Mouse (Mus musculus): ENCODE results near the gene Nkx2-5. TPM values are rescaled to one million over a fixed set of nuclear protein-coding genes. Genes with fewer than 3 reads are reported as not detected.

Nkx2-5 gene
- polyA plus RNA-seq, 1 experiment from 2014 or later = 1.8 TPM

DNA sequence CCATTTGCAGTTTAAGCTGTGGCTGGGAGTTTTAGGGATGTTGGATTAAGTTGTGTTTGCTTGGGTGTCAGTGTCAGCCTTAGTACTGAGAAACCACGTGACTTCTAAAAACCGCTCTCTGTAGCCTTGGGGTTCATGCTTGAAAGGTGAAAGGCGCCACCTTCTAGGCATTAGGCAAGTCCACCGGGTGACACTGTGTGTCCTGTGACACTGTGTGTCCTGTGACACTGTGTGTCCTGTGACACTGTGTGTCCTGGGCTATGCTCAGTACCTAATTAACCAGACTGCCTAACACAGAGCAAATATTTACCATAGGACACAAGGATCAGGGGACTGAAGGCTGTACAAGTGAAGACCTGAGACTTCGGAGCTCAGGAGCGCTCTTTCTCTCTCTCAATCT, 38.8 kb upstream of the Nkx2-5 start:
- Histone ChIP-seq H3K4me2 (ENCODE audit: low read depth, low read length) (no peak overlapping the region), H3K27ac (replicated peaks; ENCODE audit: low read depth, low read length) (no peak overlapping the region), H3K36me3 (replicated peaks; ENCODE audit: control insufficient read depth, insufficient read depth, low read depth, low read length) (no peaks in the 10 kb centered on the region), H3K9me3 (replicated peaks; ENCODE audit: control insufficient read depth, low read length) (no peaks in the 10 kb centered on the region), H3K4me3 (ENCODE audit: low read depth, low read length) (no peak overlapping the region), H3K27me3 (ENCODE audit: control insufficient read depth, insufficient read depth, low read length) (no peaks in the 10 kb centered on the region), H3K9ac (replicated peaks; ENCODE audit: low read length) (no peak overlapping the region), H3K4me1 (ENCODE audit: control insufficient read depth, insufficient read depth, low read length) (no peaks in the 10 kb centered on the region)
- ATAC-seq (replicated peaks; ENCODE audit: insufficient number of reproducible peaks, low FRiP score, low TSS enrichment, low read depth) = no peak
- DNase-seq (ENCODE audit: low spot score) = no peak
- 78% methylated on average over 6 of the region's 6 CpGs for WGBS

DNA sequence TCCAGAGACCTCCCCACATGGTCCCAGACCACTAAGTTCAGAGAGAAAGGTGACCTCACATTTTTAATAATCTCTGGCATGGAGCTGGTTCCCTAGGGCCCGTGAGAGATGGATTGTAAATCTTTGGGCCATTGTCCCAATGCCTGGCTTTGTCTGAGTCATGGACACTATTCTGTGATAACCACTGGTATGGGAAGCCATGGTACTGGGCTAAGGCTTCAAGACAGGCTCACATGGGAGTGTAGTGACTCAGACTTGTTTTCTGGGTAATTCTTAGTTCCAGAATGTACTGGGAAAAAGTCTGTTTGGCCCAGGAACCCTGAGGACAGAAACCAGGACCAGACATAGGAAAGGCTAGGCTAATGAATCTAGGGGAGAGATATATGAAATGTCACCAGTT, 37.9 kb upstream of the Nkx2-5 start:
- Histone ChIP-seq H3K9me3 (replicated peaks; ENCODE audit: control insufficient read depth, low read length) (no peaks in the 10 kb centered on the region), H3K36me3 (replicated peaks; ENCODE audit: control insufficient read depth, insufficient read depth, low read depth, low read length) (no peaks in the 10 kb centered on the region), H3K27ac (replicated peaks; ENCODE audit: low read depth, low read length) (no peak overlapping the region), H3K4me1 (ENCODE audit: control insufficient read depth, insufficient read depth, low read length) (no peaks in the 10 kb centered on the region), H3K27me3 (ENCODE audit: control insufficient read depth, insufficient read depth, low read length) (no peaks in the 10 kb centered on the region), H3K4me2 (ENCODE audit: low read depth, low read length) (no peak overlapping the region), H3K4me3 (ENCODE audit: low read depth, low read length) (no peak overlapping the region), H3K9ac (replicated peaks; ENCODE audit: low read length) (no peak overlapping the region)
- DNase-seq (ENCODE audit: low spot score) (no peak), ATAC-seq (replicated peaks; ENCODE audit: insufficient number of reproducible peaks, low FRiP score, low TSS enrichment, low read depth) (no peak)
- WGBS = 71% methylated on average over 1 of the region's 1 CpGs

DNA sequence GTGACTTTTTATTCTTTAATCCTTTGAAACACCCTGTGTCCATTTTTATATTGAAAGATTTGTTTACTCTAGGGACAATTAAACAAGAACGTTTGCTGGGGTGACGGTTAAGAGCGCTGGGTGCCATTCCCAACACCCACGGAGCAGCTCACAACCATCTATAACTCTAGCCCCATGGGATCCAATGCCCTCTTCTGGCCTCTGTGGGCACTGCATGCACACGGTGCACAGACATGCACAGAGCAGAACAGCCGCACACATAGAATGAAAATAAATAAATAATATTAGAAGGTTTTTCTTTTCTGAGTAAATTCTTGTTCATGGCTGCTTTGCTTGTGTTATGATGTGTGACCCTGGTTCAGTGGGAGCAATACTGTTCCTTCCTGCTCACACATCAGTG, 34.4 kb upstream of the Nkx2-5 start:
- H3K9me3 ChIP-seq (replicated peaks; ENCODE audit: control insufficient read depth, low read length) = no peaks in the 10 kb centered on the region
- H3K4me1 ChIP-seq (ENCODE audit: control insufficient read depth, insufficient read depth, low read length) = no peaks in the 10 kb centered on the region
- no peak overlapping the region for H3K4me2 ChIP-seq (ENCODE audit: low read depth, low read length)
- no peak for ATAC-seq (replicated peaks; ENCODE audit: insufficient number of reproducible peaks, low FRiP score, low TSS enrichment, low read depth)
- no peaks in the 10 kb centered on the region for H3K27me3 ChIP-seq (ENCODE audit: control insufficient read depth, insufficient read depth, low read length)
- H3K27ac ChIP-seq (replicated peaks; ENCODE audit: low read depth, low read length) = no peak overlapping the region
- whole genome bisulfite sequencing = 86% methylated on average over 6 of the region's 6 CpGs
- DNase-seq (ENCODE audit: low spot score) = no peak
- no peak overlapping the region for H3K4me3 ChIP-seq (ENCODE audit: low read depth, low read length)
- H3K9ac ChIP-seq (replicated peaks; ENCODE audit: low read length) = no peak overlapping the region
- no peaks in the 10 kb centered on the region for H3K36me3 ChIP-seq (replicated peaks; ENCODE audit: control insufficient read depth, insufficient read depth, low read depth, low read length)

DNA sequence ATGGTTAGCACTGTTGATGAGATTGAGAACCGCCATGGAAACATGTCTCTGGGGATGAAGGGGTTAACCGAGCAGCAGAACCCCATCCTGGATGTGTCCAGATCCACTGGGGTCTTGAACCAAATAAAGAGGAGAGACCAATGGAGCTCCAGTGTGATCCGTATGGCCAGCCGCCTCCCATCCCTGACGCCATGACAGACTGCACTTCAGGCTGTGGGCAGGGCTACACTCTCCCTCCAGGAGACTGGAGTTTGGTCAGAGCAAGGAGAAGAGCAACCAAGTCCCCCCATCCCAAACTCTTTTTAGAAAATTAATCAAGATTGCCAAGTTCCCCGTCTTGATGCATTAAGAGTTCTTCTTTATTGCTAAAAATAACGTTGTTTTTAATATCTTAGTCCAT, 33.1 kb upstream of the Nkx2-5 start:
- Histone ChIP-seq H3K4me1 (ENCODE audit: control insufficient read depth, insufficient read depth, low read length) (no peaks in the 10 kb centered on the region), H3K27ac (replicated peaks; ENCODE audit: low read depth, low read length) (no peak overlapping the region), H3K36me3 (replicated peaks; ENCODE audit: control insufficient read depth, insufficient read depth, low read depth, low read length) (no peaks in the 10 kb centered on the region), H3K4me3 (ENCODE audit: low read depth, low read length) (no peak overlapping the region), H3K27me3 (ENCODE audit: control insufficient read depth, insufficient read depth, low read length) (no peaks in the 10 kb centered on the region), H3K4me2 (ENCODE audit: low read depth, low read length) (no peak overlapping the region), H3K9me3 (replicated peaks; ENCODE audit: control insufficient read depth, low read length) (no peaks in the 10 kb centered on the region), H3K9ac (replicated peaks; ENCODE audit: low read length) (no peak overlapping the region)
- DNase-seq (ENCODE audit: low spot score) (no peak), ATAC-seq (replicated peaks; ENCODE audit: insufficient number of reproducible peaks, low FRiP score, low TSS enrichment, low read depth) (no peak)
- 88% methylated on average over 7 of the region's 7 CpGs for WGBS

DNA sequence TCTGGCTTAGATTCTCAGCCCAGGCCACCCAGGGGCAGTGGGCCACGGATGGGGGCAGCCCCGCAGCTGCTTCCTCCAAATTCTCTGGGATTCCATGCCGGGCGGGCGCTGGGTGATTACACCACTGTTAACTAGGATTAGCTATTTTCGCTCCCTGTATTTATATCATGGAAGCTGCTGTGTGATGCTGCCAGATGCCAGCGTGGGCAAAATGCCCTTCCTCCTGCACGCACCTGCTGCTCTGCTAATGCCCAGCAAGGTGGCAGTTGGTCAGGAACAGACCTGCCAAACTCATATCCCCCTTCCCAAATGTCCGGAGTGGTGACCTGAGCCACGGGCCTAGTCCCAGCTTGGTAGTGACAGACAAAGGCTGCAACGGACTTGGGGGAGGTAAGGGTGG, 29.7 kb upstream of the Nkx2-5 start:
- Histone ChIP-seq H3K9ac (replicated peaks; ENCODE audit: low read length) (no peak overlapping the region), H3K9me3 (replicated peaks; ENCODE audit: control insufficient read depth, low read length) (no peaks in the 10 kb centered on the region), H3K36me3 (replicated peaks; ENCODE audit: control insufficient read depth, insufficient read depth, low read depth, low read length) (no peaks in the 10 kb centered on the region), H3K4me3 (ENCODE audit: low read depth, low read length) (no peak overlapping the region), H3K27me3 (ENCODE audit: control insufficient read depth, insufficient read depth, low read length) (no peaks in the 10 kb centered on the region), H3K4me2 (ENCODE audit: low read depth, low read length) (no peak overlapping the region), H3K4me1 (ENCODE audit: control insufficient read depth, insufficient read depth, low read length) (no peaks in the 10 kb centered on the region), H3K27ac (replicated peaks; ENCODE audit: low read depth, low read length) (no peak overlapping the region)
- DNase-seq (ENCODE audit: low spot score) (no peak), ATAC-seq (replicated peaks; ENCODE audit: insufficient number of reproducible peaks, low FRiP score, low TSS enrichment, low read depth) (no peak)
- WGBS = 76% methylated on average over 11 of the region's 11 CpGs

DNA sequence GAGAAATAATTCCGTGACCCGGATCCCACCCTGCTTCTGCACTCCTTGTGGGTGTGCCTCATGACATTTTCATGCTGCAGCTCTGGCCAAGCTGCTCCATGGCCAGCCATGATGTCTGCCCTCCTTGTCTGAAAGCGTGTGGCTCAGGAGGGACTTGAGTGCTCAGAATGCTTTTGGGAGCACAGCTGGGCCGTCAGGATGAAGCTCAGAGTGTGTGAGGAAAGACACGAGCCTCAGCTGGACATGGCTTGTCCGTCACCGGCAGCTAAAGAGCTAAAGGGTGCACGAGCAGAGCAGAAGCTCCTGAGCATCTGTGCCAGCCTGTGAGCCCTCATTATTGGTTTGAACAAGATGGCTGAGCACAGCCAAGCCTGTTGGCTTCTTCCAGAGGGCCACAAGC, 28.7 kb upstream of the Nkx2-5 start:
- WGBS = 77% methylated on average over 8 of the region's 8 CpGs
- Histone ChIP-seq H3K9me3 (replicated peaks; ENCODE audit: control insufficient read depth, low read length) (no peaks in the 10 kb centered on the region), H3K9ac (replicated peaks; ENCODE audit: low read length) (no peak overlapping the region), H3K27me3 (ENCODE audit: control insufficient read depth, insufficient read depth, low read length) (no peaks in the 10 kb centered on the region), H3K4me3 (ENCODE audit: low read depth, low read length) (no peak overlapping the region), H3K27ac (replicated peaks; ENCODE audit: low read depth, low read length) (no peak overlapping the region), H3K4me1 (ENCODE audit: control insufficient read depth, insufficient read depth, low read length) (no peaks in the 10 kb centered on the region), H3K4me2 (ENCODE audit: low read depth, low read length) (no peak overlapping the region), H3K36me3 (replicated peaks; ENCODE audit: control insufficient read depth, insufficient read depth, low read depth, low read length) (no peaks in the 10 kb centered on the region)
- ATAC-seq (replicated peaks; ENCODE audit: insufficient number of reproducible peaks, low FRiP score, low TSS enrichment, low read depth) = no peak
- no peak for DNase-seq (ENCODE audit: low spot score)

DNA sequence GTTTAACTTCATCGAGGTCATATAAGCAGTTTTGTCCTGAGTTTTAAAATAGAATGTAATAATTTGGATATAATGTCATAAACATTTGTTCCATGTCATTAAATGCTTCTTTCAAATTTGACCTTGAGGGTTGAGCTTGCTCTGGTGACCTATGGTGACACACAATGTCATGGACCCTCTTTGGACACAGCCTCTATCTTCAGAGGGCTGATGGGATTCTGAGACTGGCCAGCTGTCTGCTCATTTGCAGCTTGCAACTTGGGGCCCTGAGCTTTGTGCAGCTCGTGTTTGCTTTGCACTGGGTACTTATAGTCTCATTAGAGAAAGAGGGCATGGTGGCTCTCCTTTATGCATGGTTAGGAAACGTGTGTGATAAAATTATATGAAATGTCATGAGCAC, 28.1 kb upstream of the Nkx2-5 start:
- DNase-seq (ENCODE audit: low spot score) (no peak), ATAC-seq (replicated peaks; ENCODE audit: insufficient number of reproducible peaks, low FRiP score, low TSS enrichment, low read depth) (no peak)
- Histone ChIP-seq H3K27ac (replicated peaks; ENCODE audit: low read depth, low read length) (no peak overlapping the region), H3K36me3 (replicated peaks; ENCODE audit: control insufficient read depth, insufficient read depth, low read depth, low read length) (no peaks in the 10 kb centered on the region), H3K4me2 (ENCODE audit: low read depth, low read length) (no peak overlapping the region), H3K27me3 (ENCODE audit: control insufficient read depth, insufficient read depth, low read length) (no peaks in the 10 kb centered on the region), H3K4me1 (ENCODE audit: control insufficient read depth, insufficient read depth, low read length) (no peaks in the 10 kb centered on the region), H3K4me3 (ENCODE audit: low read depth, low read length) (no peak overlapping the region), H3K9me3 (replicated peaks; ENCODE audit: control insufficient read depth, low read length) (no peaks in the 10 kb centered on the region), H3K9ac (replicated peaks; ENCODE audit: low read length) (no peak overlapping the region)
- 73% methylated on average over 3 of the region's 3 CpGs for WGBS

DNA sequence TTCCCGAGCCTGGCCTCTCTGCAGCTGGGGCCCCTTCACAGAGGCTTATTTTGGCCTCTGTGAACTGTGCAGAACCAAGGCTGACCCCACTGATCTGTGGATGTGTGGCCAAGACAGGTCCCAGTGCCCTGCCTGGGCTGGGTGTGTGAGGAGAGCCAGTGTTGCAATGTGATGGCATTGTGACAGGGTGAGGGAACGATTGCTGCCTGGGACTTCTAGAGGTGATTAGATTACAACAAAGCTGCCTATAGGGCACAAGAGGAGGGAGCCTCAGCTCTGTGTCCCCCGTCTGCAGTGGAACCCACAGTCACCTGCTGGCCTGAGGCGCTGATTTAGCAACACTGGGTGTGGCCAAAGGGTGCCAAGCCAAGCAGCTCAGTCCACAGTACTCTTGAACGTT, 23.9 kb upstream of the Nkx2-5 start:
- no peak overlapping the region for H3K4me3 ChIP-seq (ENCODE audit: low read depth, low read length)
- H3K4me2 ChIP-seq (ENCODE audit: low read depth, low read length) = no peak overlapping the region
- H3K9me3 ChIP-seq (replicated peaks; ENCODE audit: control insufficient read depth, low read length) = no peaks in the 10 kb centered on the region
- H3K36me3 ChIP-seq (replicated peaks; ENCODE audit: control insufficient read depth, insufficient read depth, low read depth, low read length) = no peaks in the 10 kb centered on the region
- H3K9ac ChIP-seq (replicated peaks; ENCODE audit: low read length) = no peak overlapping the region
- no peaks in the 10 kb centered on the region for H3K27me3 ChIP-seq (ENCODE audit: control insufficient read depth, insufficient read depth, low read length)
- no peak for ATAC-seq (replicated peaks; ENCODE audit: insufficient number of reproducible peaks, low FRiP score, low TSS enrichment, low read depth)
- no peaks in the 10 kb centered on the region for H3K4me1 ChIP-seq (ENCODE audit: control insufficient read depth, insufficient read depth, low read length)
- no peak for DNase-seq (ENCODE audit: low spot score)
- WGBS = 33% methylated on average over 5 of the region's 5 CpGs
- H3K27ac ChIP-seq (replicated peaks; ENCODE audit: low read depth, low read length) = no peak overlapping the region

DNA sequence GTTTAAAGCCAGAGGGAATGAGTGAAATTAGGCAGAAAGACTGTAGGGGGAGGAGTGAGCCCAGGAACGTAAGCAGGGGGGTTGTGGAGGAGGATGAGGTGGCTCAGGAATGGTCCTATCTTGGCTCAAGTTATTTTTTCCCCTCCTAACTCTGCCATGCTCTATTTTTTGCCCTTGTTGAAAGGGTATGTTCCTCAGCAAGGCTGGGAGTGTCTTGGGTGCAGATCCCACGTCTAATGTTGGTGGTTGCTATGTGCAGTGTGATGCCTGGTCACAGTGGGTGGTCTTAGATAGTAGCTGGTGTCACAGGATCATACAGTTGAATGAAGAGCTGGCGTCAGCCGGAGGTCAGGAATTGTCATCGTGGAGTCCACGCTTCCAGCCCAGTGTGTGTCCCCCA, 20.3 kb upstream of the Nkx2-5 start:
- no peak overlapping the region for H3K9ac ChIP-seq (replicated peaks; ENCODE audit: low read length)
- 63% methylated on average over 6 of the region's 6 CpGs for WGBS
- ATAC-seq (replicated peaks; ENCODE audit: insufficient number of reproducible peaks, low FRiP score, low TSS enrichment, low read depth) (no peak), DNase-seq (ENCODE audit: low spot score) (no peak)
- no peaks in the 10 kb centered on the region for H3K9me3 ChIP-seq (replicated peaks; ENCODE audit: control insufficient read depth, low read length)
- no peak overlapping the region for H3K4me2 ChIP-seq (ENCODE audit: low read depth, low read length)
- H3K4me3 ChIP-seq (ENCODE audit: low read depth, low read length) = no peak overlapping the region
- H3K27ac ChIP-seq (replicated peaks; ENCODE audit: low read depth, low read length) = no peak overlapping the region
- H3K36me3 ChIP-seq (replicated peaks; ENCODE audit: control insufficient read depth, insufficient read depth, low read depth, low read length) = no peaks in the 10 kb centered on the region
- H3K4me1 ChIP-seq (ENCODE audit: control insufficient read depth, insufficient read depth, low read length) = no peaks in the 10 kb centered on the region
- H3K27me3 ChIP-seq (ENCODE audit: control insufficient read depth, insufficient read depth, low read length) = no peaks in the 10 kb centered on the region
